Comparison of ENCODE assay signal across 8 mouse cellular contexts in the genomic region with DNA sequence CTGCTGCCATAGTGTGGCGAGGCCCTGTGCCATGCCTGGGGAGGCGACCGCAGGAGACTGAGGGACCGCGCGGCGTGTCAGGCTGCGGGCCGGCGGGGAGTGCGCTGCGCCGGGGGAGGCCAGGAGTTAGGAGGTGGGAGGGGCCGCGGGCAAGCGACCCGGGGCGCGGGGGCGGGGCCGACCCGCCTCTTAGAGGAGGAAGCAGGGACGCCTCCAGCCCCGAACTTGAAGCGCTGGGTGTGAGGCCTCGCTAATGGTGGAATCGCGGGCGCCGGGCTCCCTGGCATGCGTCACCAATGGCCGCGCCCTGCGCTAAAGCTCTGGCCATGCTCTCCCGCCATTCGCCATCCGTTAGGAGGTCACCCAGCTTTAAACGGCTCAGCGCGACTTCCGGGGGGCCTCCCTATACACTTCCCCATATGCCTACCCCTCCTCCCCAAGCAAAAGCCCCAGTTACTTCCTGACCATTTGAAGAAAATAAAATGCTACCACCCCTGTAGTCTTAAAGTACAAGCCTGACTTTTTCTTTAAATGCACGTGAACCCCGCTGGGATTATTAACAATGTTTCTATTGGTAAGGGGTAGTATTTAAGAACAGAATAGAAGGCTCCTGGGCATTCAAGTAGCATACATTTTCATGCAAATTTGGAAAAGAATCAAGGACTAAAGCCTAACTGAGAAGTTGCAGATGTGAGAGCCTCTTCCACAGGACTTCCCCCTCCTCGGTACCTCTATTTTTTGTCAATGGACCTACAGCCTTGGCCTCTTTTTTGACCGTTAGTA. TPM values are rescaled to one million over a fixed set of nuclear protein-coding genes. Genes with fewer than 3 reads are reported as not detected.
A peak's percentile ranks its signal among the peaks of the same experiment; 100 is the strongest.
DNase-seq lines count a peak whose midpoint lies in the region; ATAC-seq and TF ChIP-seq lines count a peak whose summit lies in the region.

Sms (minus strand) TSS at position 344 of the 783 bp plus-strand sequence.

- H3K27me3 ChIP-seq in CH12.LX (replicated peaks) = no peaks in the 10 kb centered on the region
- no peaks in the 10 kb centered on the region for H3K27me3 ChIP-seq in heart, embryonic 14.5 days (ENCODE audit: control insufficient read depth, insufficient read depth, low read length)
- no peaks in the 10 kb centered on the region for H3K27me3 ChIP-seq in liver, postnatal 0 days (ENCODE audit: insufficient read depth, low read length)
- no peaks in the 10 kb centered on the region for H3K27me3 ChIP-seq in neural tube, embryonic 13.5 days

- peaks cover 0 to 3% of the 10 kb centered on the region in 2 experiments for H3K36me3 ChIP-seq in CH12.LX (replicated peaks in 1 of 2; ENCODE audit: control insufficient read depth in 1 of 2, insufficient read depth in 1 of 2, low read length in 1 of 2)
- H3K36me3 ChIP-seq in heart, embryonic 14.5 days (ENCODE audit: control insufficient read depth, insufficient read depth, low read length) = no peaks in the 10 kb centered on the region
- H3K36me3 ChIP-seq in liver, postnatal 0 days (replicated peaks; ENCODE audit: insufficient read depth, low read length) = no peaks in the 10 kb centered on the region
- no peaks in the 10 kb centered on the region for H3K36me3 ChIP-seq in neural tube, embryonic 13.5 days

- peak within 1 kb of the TSS; percentile 91 for H3K9ac ChIP-seq in CH12.LX (ENCODE audit: insufficient read depth, low read depth)
- peak within 1 kb of the TSS; percentile 82 for H3K9ac ChIP-seq in heart, embryonic 14.5 days (ENCODE audit: low read length)
- H3K9ac ChIP-seq in liver, postnatal 0 days (replicated peaks) = peak within 1 kb of the TSS; percentile 67
- peak within 1 kb of the TSS; percentile 89 for H3K9ac ChIP-seq in neural tube, embryonic 13.5 days

- TF ChIP-seq POLR2A in CH12.LX (IDR thresholded peaks at IDR 0.05; ENCODE audit: low read depth, low read length) = peak; percentile 52; the same call in 1 of the 2 replicates

- H3K79me2 ChIP-seq in CH12.LX (replicated peaks; ENCODE audit: control insufficient read depth, extremely low read depth, insufficient read depth, poor library complexity, severe bottlenecking) = peaks cover 39% of the 10 kb centered on the region

- H3K4me1 ChIP-seq in CH12.LX (ENCODE audit: control insufficient read depth in 1 of 2, insufficient read depth in 2 of 2) = peaks cover 0 to 14% of the 10 kb centered on the region in 2 experiments; a peak in 2 of 4 replicates
- no peaks in the 10 kb centered on the region for H3K4me1 ChIP-seq in heart, embryonic 14.5 days (ENCODE audit: control insufficient read depth in 2 of 2, insufficient read depth in 2 of 2, low read length in 2 of 2)
- H3K4me1 ChIP-seq in liver, postnatal 0 days (ENCODE audit: insufficient read depth) = no peaks in the 10 kb centered on the region
- peaks cover 13% of the 10 kb centered on the region for H3K4me1 ChIP-seq in neural tube, embryonic 13.5 days (replicated peaks)

- no peak for TF ChIP-seq EP300 in CH12.LX (IDR thresholded peaks at IDR 0.05; ENCODE audit: low read length)
- no peak for TF ChIP-seq EP300 in liver, postnatal 0 days (IDR thresholded peaks at IDR 0.05; ENCODE audit: low read depth)

- dilution Hi-C loops in CH12.LX (cut with MboI; ENCODE audit: extremely low pct_ligation_motif_present, extremely low pct_unique_long_range_greater_than_20kb, low sequenced_read_pairs) = no loop called here

- peak; percentile 80 for DNase-seq in CH12.LX (ENCODE audit: extremely low read depth)
- DNase-seq in brain, adult 2 months (ENCODE audit: low read depth, low spot score) = peak; percentile 74
- DNase-seq in kidney, postnatal 14 days = peak; percentile 75
- peak; percentile 77 for DNase-seq in liver, postnatal 0 days
- DNase-seq in testis, postnatal 14 days (ENCODE audit: low spot score) = peak; percentile 75

- in situ Hi-C loops in CH12.LX (cut with MboI; ENCODE audit: low pct_ligation_motif_present, low pct_unique_long_range_greater_than_20kb, low sequenced_read_pairs) = no loop called here

- no peak for TF ChIP-seq RAD21 in CH12.LX (IDR thresholded peaks at IDR 0.05; ENCODE audit: low read depth, low read length)

- peak; percentile 79 for ATAC-seq in erythroid progenitor cell, adult 5-6 weeks (replicated peaks; ENCODE audit: low FRiP score, poor library complexity, severe bottlenecking)
- peak; percentile 89 for ATAC-seq in heart, embryonic 14.5 days (ENCODE audit: insufficient number of reproducible peaks, insufficient read depth, low FRiP score, low read depth)
- ATAC-seq in liver, postnatal 0 days = peak; percentile 82
- ATAC-seq in neural tube, embryonic 13.5 days (ENCODE audit: low read depth) = peak; percentile 91

- H3K4me3 ChIP-seq in CH12.LX (replicated peaks in 1 of 3; ENCODE audit: low read depth in 2 of 3, low read length in 2 of 3, poor library complexity in 1 of 3) = peak within 1 kb of the TSS; percentile 61 to 100 (median 65)
- H3K4me3 ChIP-seq in heart, embryonic 14.5 days (ENCODE audit: control insufficient read depth in 1 of 2, insufficient read depth in 1 of 2, low read depth in 1 of 2, low read length in 2 of 2) = peak within 1 kb of the TSS; percentile 60 to 70
- H3K4me3 ChIP-seq in liver, postnatal 0 days (ENCODE audit: low read depth, low read length) = peak within 1 kb of the TSS; percentile 61
- H3K4me3 ChIP-seq in neural tube, embryonic 13.5 days = peak within 1 kb of the TSS; percentile 66

- peak within 1 kb of the TSS; percentile 96 for H3K27ac ChIP-seq in CH12.LX (ENCODE audit: insufficient read depth, low read depth)
- H3K27ac ChIP-seq in heart, embryonic 14.5 days (replicated peaks in 1 of 2; ENCODE audit: control insufficient read depth in 1 of 2, insufficient read depth in 1 of 2, low read depth in 2 of 2, low read length in 2 of 2) = peak within 1 kb of the TSS; percentile 66 to 82
- peak within 1 kb of the TSS; percentile 48; the same call in 1 of the 2 replicates for H3K27ac ChIP-seq in liver, postnatal 0 days (ENCODE audit: low read depth)
- H3K27ac ChIP-seq in neural tube, embryonic 13.5 days (replicated peaks) = peak within 1 kb of the TSS; percentile 94

- TF ChIP-seq CTCF in CH12.LX (conservative IDR thresholded peaks at IDR 0.05 in 1 of 2, IDR thresholded peaks at IDR 0.05 in 1 of 2; ENCODE audit: low read depth in 2 of 2, low read length in 2 of 2) = no peak
- no peak for TF ChIP-seq CTCF in liver, postnatal 0 days (IDR thresholded peaks at IDR 0.05; ENCODE audit: low read depth)

- H3K9me3 ChIP-seq in CH12.LX (replicated peaks; ENCODE audit: low read length) = no peaks in the 10 kb centered on the region
- H3K9me3 ChIP-seq in heart, embryonic 14.5 days (ENCODE audit: control insufficient read depth, low read length) = no peaks in the 10 kb centered on the region
- H3K9me3 ChIP-seq in liver, postnatal 0 days (ENCODE audit: low read length) = no peaks in the 10 kb centered on the region
- no peaks in the 10 kb centered on the region for H3K9me3 ChIP-seq in neural tube, embryonic 13.5 days

- WGBS in heart, embryonic 14.5 days = 17% methylated on average over 33 of the region's 45 CpGs
- 10% methylated on average over 26 of the region's 45 CpGs for WGBS in liver, postnatal 0 days (ENCODE audit: insufficient replicate concordance)
- 16% methylated on average over 26 of the region's 45 CpGs for WGBS in neural tube, embryonic 13.5 days

- H3K4me2 ChIP-seq in CH12.LX (ENCODE audit: insufficient read depth, low read depth, poor library complexity, severe bottlenecking) = peak within 1 kb of the TSS; percentile 71
- H3K4me2 ChIP-seq in heart, embryonic 14.5 days (ENCODE audit: low read length) = peak within 1 kb of the TSS; percentile 67
- H3K4me2 ChIP-seq in liver, postnatal 0 days (ENCODE audit: low read depth, low read length) = peak within 1 kb of the TSS; percentile 81
- H3K4me2 ChIP-seq in neural tube, embryonic 13.5 days = peak within 1 kb of the TSS; percentile 55

TF ChIP-seq in CH12.LX, 34 proteins besides CTCF, POLR2A, EP300 and RAD21 (continues in another document):
- TF ChIP-seq TBP (conservative IDR thresholded peaks at IDR 0.05; ENCODE audit: low read depth, low read length) (peak; percentile 46; the same call in 1 of the 2 replicates), CHD2 (IDR thresholded peaks at IDR 0.05; ENCODE audit: low read length) (no peak), JUND (conservative IDR thresholded peaks at IDR 0.05; ENCODE audit: low read depth, low read length) (no peak), ZMIZ1 (IDR thresholded peaks at IDR 0.05; ENCODE audit: low read depth, low read length) (peak; percentile 57; the same call in 1 of the 2 replicates), USF2 (conservative IDR thresholded peaks at IDR 0.05; ENCODE audit: low read depth, low read length) (no peak), MXI1 (IDR thresholded peaks at IDR 0.05; ENCODE audit: low read depth, low read length) (peak; percentile 41), PAX5 (IDR thresholded peaks at IDR 0.05; ENCODE audit: low read length) (no peak), USF1 (IDR thresholded peaks at IDR 0.05; ENCODE audit: low read depth, low read length) (no peak), E2F4 (IDR thresholded peaks at IDR 0.05; ENCODE audit: insufficient replicate concordance, low read depth, low read length) (no peak), ZNF384 (IDR thresholded peaks at IDR 0.05; ENCODE audit: low read depth, low read length) (no peak), RCOR1 (conservative IDR thresholded peaks at IDR 0.05; ENCODE audit: low read depth, low read length) (no peak), CHD1 (IDR thresholded peaks at IDR 0.05; ENCODE audit: low read depth, low read length) (no peak), UBTF (IDR thresholded peaks at IDR 0.05; ENCODE audit: low read depth, low read length) (no peak), MAZ (IDR thresholded peaks at IDR 0.05; ENCODE audit: low read depth, low read length) (no peak), BHLHE40 (IDR thresholded peaks at IDR 0.05; ENCODE audit: low read depth, low read length) (peak; percentile 3; the same call in 1 of the 2 replicates), ETS1 (conservative IDR thresholded peaks at IDR 0.05; ENCODE audit: low read depth, low read length) (0 out of 2 replicates have a peak, but pooled peaks have one; percentile 14), NELFE (IDR thresholded peaks at IDR 0.05; ENCODE audit: low read depth, low read length) (peak; percentile 58), ELF1 (IDR thresholded peaks at IDR 0.05; ENCODE audit: low read depth, low read length) (peak; percentile 80), ZC3H11A (IDR thresholded peaks at IDR 0.05; ENCODE audit: low read depth, low read length) (no peak)

RNA-seq across cellular contexts. Expression of gene Sms, which starts in this region (rescaled TPM):
- total RNA-seq in CH12.LX (2012; rRNA removed) (90.4 and 102 TPM in 2 replicates), CH12.LX (2014; rRNA removed) (258 and 279 TPM in 2 replicates)
- polyA plus RNA-seq in CH12.LX (2012; ENCODE audit: insufficient read length, low read depth) = 180 and 187 TPM in 2 replicates
- 7.6 and 12.6 TPM in 2 replicates for total RNA-seq in erythroid progenitor cell, adult 5-6 weeks (2015; ENCODE audit: low replicate concordance)
- 4.7 TPM in 1 of 2 replicates, not detected in the other for total RNA-seq in erythroid progenitor cell, adult 5-6 weeks (2017; ENCODE audit: low replicate concordance)
- 57.9 and 60.8 TPM in 2 replicates for polyA plus RNA-seq in heart, embryonic 14.5 days (2014; fragmentation: Nextera tagmentation; extraction: Ambion mirVana)
- 17.9 and 18.3 TPM in 2 replicates for polyA plus RNA-seq in liver, postnatal 0 days (2015; fragmentation: Nextera tagmentation; extraction: Ambion mirVana)
- polyA plus RNA-seq in neural tube, embryonic 13.5 days (2015; fragmentation: Nextera tagmentation; extraction: Ambion mirVana) = 112 and 125 TPM in 2 replicates

Comparison
In these comparisons a context has a peak if more than half of its experiments do, and no peak if none do; other contexts are left out.
1. Peak in every context shown above with its lines: DNase-seq, ATAC-seq, H3K4me3 ChIP-seq and H3K27ac ChIP-seq.
2. RNA of gene Sms (total RNA-seq): 90.4 to 279 TPM in CH12.LX; 4.7 to 12.6 TPM in erythroid progenitor cell, adult 5-6 weeks; every median in the first group is over 4 times any median in the second.